ENCODE assay signal across 8 mouse cellular contexts in the genomic region with DNA sequence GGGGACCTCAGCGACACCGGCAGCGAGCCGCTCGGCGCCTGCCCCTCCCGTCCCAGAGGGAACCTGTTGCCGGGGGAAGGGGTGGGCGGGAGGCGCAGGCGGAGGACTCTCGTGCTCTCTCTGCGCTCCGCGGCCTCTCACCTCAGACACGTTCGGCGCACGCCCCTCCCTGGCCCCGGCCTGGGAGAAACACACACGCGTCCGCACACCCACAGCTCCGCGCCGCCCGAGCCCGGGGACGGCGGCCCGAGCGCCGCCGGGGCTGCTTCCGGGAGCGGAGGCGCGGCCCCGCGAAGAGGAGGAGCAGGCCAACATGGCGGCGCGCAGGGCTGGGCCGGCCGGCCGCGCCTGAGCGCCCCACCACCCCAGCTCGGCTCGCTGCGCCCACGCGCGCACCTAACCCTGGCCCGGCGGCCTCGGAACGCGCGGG. TPM values are rescaled to one million over a fixed set of nuclear protein-coding genes. Genes with fewer than 3 reads are reported as not detected.
DNase-seq lines count a peak whose midpoint lies in the region; ATAC-seq lines count a peak whose summit lies in the region.

Gene Usp24, plus strand, starts transcription at position 293 of the 430 bp plus-strand sequence.

- no peaks in the 10 kb centered on the region for H3K27me3 ChIP-seq in embryonic facial prominence, embryonic 10.5 days (replicated peaks; ENCODE audit: low read depth, poor library complexity, severe bottlenecking)
- no peaks in the 10 kb centered on the region for H3K27me3 ChIP-seq in intestine, embryonic 16.5 days (replicated peaks; ENCODE audit: control insufficient read depth, insufficient read depth, low read length)
- H3K27me3 ChIP-seq in limb, embryonic 10.5 days (ENCODE audit: low read depth, poor library complexity, severe bottlenecking), result peaks cover 9% of the 10 kb centered on the region; the same call in 1 of the 2 replicates
- H3K27me3 ChIP-seq in midbrain, embryonic 11.5 days (ENCODE audit: control insufficient read depth, insufficient read depth, low read length), result no peaks in the 10 kb centered on the region

- H3K27ac ChIP-seq in embryonic facial prominence, embryonic 10.5 days (replicated peaks), result peak within 1 kb of the TSS; percentile 99
- H3K27ac ChIP-seq in intestine, embryonic 16.5 days (ENCODE audit: low read length), result peak within 1 kb of the TSS; percentile 90
- H3K27ac ChIP-seq in limb, embryonic 10.5 days, result peak within 1 kb of the TSS; percentile 99
- H3K27ac ChIP-seq in midbrain, embryonic 11.5 days (ENCODE audit: low read depth, low read length), result peak within 1 kb of the TSS; percentile 82

- peaks cover 40% of the 10 kb centered on the region for H3K4me1 ChIP-seq in embryonic facial prominence, embryonic 10.5 days
- H3K4me1 ChIP-seq in intestine, embryonic 16.5 days (ENCODE audit: control insufficient read depth, insufficient read depth, low read length), result peaks cover 12% of the 10 kb centered on the region
- H3K4me1 ChIP-seq in limb, embryonic 10.5 days, result peaks cover 35% of the 10 kb centered on the region
- peaks cover 15% of the 10 kb centered on the region for H3K4me1 ChIP-seq in midbrain, embryonic 11.5 days (ENCODE audit: control insufficient read depth, insufficient read depth, low read length)

- no peaks in the 10 kb centered on the region for H3K9me3 ChIP-seq in embryonic facial prominence, embryonic 10.5 days
- H3K9me3 ChIP-seq in intestine, embryonic 16.5 days (ENCODE audit: control insufficient read depth, low read length), result no peaks in the 10 kb centered on the region
- no peaks in the 10 kb centered on the region for H3K9me3 ChIP-seq in limb, embryonic 10.5 days (replicated peaks)
- H3K9me3 ChIP-seq in midbrain, embryonic 11.5 days (ENCODE audit: control insufficient read depth, low read length), result no peaks in the 10 kb centered on the region

- H3K36me3 ChIP-seq in embryonic facial prominence, embryonic 10.5 days (replicated peaks), result no peaks in the 10 kb centered on the region
- no peaks in the 10 kb centered on the region for H3K36me3 ChIP-seq in intestine, embryonic 16.5 days (ENCODE audit: control insufficient read depth, insufficient read depth, low read length)
- 0 out of 2 replicates have a peak, but pooled peaks cover 3% of the 10 kb centered on the region for H3K36me3 ChIP-seq in limb, embryonic 10.5 days
- H3K36me3 ChIP-seq in midbrain, embryonic 11.5 days (ENCODE audit: control insufficient read depth, insufficient read depth, low read length), result no peaks in the 10 kb centered on the region

- ATAC-seq in intestine, embryonic 16.5 days, result peak; percentile 95
- ATAC-seq in midbrain, embryonic 11.5 days (ENCODE audit: low FRiP score), result peak; percentile 93

- peak; percentile 58 for DNase-seq in adrenal gland, adult 8-10 months
- peak; percentile 81 for DNase-seq in embryonic facial prominence, embryonic 10.5 days (ENCODE audit: low spot score)
- DNase-seq in gonadal fat pad, adult 2 months (ENCODE audit: low read depth), result no peak
- DNase-seq in limb, embryonic 10.5 days (ENCODE audit: low spot score), result peak; percentile 81
- DNase-seq in midbrain, embryonic 11.5 days (ENCODE audit: low spot score, missing footprints), result peak; percentile 98
- DNase-seq in right cerebral cortex, postnatal 36 days (ENCODE audit: low spot score in 2 of 2), result peak; percentile 32 to 39
- peak; percentile 70 to 74 for DNase-seq in urinary bladder, postnatal 4 days (ENCODE audit: low spot score in 2 of 2)

- H3K4me2 ChIP-seq in intestine, embryonic 16.5 days (ENCODE audit: low read depth, low read length), result peak within 1 kb of the TSS; percentile 81
- H3K4me2 ChIP-seq in midbrain, embryonic 11.5 days, result peak within 1 kb of the TSS; percentile 81

- peak within 1 kb of the TSS; percentile 94 for H3K4me3 ChIP-seq in embryonic facial prominence, embryonic 10.5 days
- H3K4me3 ChIP-seq in intestine, embryonic 16.5 days (ENCODE audit: low read length), result peak within 1 kb of the TSS; percentile 98
- H3K4me3 ChIP-seq in limb, embryonic 10.5 days, result peak within 1 kb of the TSS; percentile 99
- peak within 1 kb of the TSS; percentile 92 for H3K4me3 ChIP-seq in midbrain, embryonic 11.5 days (ENCODE audit: low read depth, low read length)

- peak within 1 kb of the TSS; percentile 94 for H3K9ac ChIP-seq in intestine, embryonic 16.5 days (ENCODE audit: low read depth, low read length)
- H3K9ac ChIP-seq in midbrain, embryonic 11.5 days (ENCODE audit: low read length), result peak within 1 kb of the TSS; percentile 98

- 3% methylated on average over 60 of the region's 60 CpGs for WGBS in embryonic facial prominence, embryonic 10.5 days
- WGBS in intestine, embryonic 16.5 days, result 0% methylated on average over 45 of the region's 60 CpGs
- under 1% methylated on average over 47 of the region's 60 CpGs for WGBS in limb, embryonic 10.5 days
- 0% methylated on average over 42 of the region's 60 CpGs for WGBS in midbrain, embryonic 11.5 days

RNA-seq across cellular contexts. Expression of gene Usp24, which starts in this region (rescaled TPM):
- 10 to 100 TPM; 37.1 to 55.0 (median 45.8) TPM for total RNA-seq in adrenal gland, adult 8-10 months (2022)
- polyA plus RNA-seq in embryonic facial prominence, embryonic 10.5 days (2016; fragmentation: Nextera tagmentation; extraction: Ambion mirVana), result 7.3 and 7.8 TPM in 2 replicates
- 12.1 and 13.4 TPM in 2 replicates for polyA plus RNA-seq in gonadal fat pad, adult 2 months (2012; rRNA removed)
- 3.7 TPM in 2 replicates for polyA plus RNA-seq in intestine, embryonic 16.5 days (2015; fragmentation: Nextera tagmentation; extraction: Ambion mirVana)
- 7.3 and 7.4 TPM in 2 replicates for polyA plus RNA-seq in limb, embryonic 10.5 days (2016; fragmentation: Nextera tagmentation; extraction: Ambion mirVana)
- polyA plus RNA-seq in midbrain, embryonic 11.5 days (2014; fragmentation: Nextera tagmentation; extraction: Ambion mirVana), result 9.9 and 10.0 TPM in 2 replicates
